Mouse (Mus musculus) spleen, adult 2 months (tissue): Measurements from ENCODE around the gene Map1b.

Experiments
- CTCF ChIP-seq: fragments of 200-500 bp; IDR thresholded peaks from 2 replicates; pipeline ENCODE4 v1.5.1; 2011; ENCODE audit warnings: mild to moderate bottlenecking, inconsistent platforms; ENCODE audit not compliant: insufficient read depth, insufficient read length, insufficient replicate concordance; ENCODE audit errors: extremely low read depth
- POLR2A ChIP-seq: fragments of 200-500 bp; IDR thresholded peaks from 2 replicates; pipeline ENCODE4 v1.6.1; 2011; ENCODE audit warnings: low read depth, low read length, inconsistent platforms

DNA sequence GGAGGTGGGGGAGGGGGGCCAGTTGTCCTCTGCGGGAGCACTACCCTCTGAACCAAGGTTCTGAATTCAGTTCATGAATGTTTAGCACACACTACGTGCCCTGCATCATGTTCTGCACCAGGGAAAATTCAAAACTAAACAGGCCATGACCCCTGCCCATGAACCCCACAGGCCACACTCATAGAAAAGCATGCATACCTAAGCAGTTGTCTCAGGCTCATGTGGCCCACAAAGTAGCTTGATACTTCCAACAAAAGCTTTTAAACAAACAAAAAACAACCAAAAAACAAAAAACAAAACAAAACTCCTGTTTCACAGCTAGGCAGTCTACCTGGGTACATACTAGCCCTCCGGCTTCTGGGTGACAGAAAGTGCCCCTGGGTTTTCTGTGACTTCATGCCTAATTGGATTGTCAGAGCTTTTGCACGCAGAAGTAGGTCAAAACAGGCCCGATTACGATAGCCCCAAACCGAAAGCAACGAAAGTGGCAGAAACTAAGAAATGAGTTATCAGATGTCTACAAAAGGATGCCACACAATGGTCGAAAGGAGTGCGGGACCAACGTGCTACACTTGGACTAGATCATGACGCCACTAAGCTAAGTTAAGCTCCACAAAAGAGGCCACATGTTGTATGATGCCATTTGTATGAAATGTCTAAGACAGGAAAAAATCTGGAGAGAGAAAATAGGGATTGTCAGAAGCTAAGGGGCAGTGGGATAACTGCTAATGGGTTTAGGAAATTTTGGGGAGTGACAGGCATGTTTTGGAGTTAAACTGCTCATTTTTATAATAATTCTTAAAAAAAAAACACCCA, 73.7 kb downstream of the Map1b start:
- TF ChIP-seq CTCF, result no peak
- TF ChIP-seq POLR2A, result no peak
